Mouse (Mus musculus) adrenal gland (tissue): ENCODE results near the gene Bcl7a.

Source experiments
- intact Hi-C: fragments of 180-260 bp; cut with DNase I; formaldehyde crosslinking; loops from one replicate; pipeline ENCODE4 v1.15.1; 2025

Gene Bcl7a

DNA sequence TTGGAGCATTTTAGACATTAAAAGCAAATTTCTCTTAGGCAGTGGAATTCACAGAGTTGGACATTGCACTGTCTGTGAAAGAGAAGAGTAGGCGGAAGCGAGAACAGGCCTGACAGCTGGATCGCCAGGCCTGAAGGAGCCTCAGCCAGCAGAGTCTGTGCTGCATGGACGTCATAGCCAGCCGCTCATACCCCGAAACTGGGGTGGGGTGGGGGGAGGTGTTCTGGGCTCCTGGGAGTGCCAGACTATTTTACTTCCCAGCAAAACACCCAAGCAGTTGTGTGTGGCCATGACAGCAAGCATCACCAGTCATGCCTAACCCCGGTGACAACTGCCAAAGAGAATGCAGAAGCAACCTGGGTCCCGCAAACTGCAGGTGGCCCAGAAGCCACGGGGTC lies 16.9 kb upstream of the Bcl7a start:
- intact Hi-C loops: no loop called here

DNA sequence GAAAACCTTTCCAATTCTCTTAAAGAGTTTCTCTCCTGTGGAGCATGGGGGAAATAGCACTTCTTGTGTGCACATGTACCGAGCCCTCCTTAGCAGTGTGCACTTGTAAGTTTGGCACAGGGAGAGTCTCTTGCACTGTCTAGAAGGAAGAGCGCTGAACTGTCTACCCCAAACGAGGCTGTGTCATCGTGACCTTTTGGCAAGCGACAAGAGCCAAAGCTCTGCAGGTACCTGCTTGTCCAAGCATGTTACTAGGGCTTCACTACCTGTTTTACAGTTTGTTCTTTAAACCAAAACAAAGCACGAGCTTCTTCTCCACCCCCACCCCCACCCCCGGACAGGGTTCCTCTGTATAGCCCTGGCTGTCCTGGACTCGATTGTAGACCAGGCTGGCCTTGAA lies 15.9 kb upstream of the Bcl7a start:
- intact Hi-C loops: no loop called here

GRCm38 (mm10) chr5:123333566-123333965 lies 10.1 kb upstream of the Bcl7a start:
- intact Hi-C loops: no loop called here

GRCm38 (mm10) chr5:123336205-123336961 lies 7.3 kb upstream of the Bcl7a start:
- intact Hi-C loops: no loop called here

DNA sequence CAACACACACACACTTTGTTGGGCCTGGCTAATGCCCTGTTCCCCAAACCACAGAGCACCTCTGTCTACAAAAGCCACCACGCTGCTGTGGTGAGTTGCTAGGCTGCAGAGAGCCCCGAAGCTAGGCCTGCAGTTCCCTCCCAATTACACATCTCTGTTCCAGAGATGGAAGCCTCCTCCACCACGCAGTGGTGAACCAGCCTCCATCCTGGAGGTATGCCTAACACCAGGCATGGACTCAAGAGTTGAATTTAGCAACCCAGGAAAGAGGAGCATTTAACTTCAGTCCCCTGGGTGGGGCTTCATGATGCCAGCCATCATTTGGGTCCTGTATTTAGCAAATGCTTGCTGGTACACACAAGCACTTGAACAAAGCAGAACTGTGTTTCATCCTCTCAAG lies 5.2 kb upstream of the Bcl7a start:
- intact Hi-C loops: no loop called here

DNA sequence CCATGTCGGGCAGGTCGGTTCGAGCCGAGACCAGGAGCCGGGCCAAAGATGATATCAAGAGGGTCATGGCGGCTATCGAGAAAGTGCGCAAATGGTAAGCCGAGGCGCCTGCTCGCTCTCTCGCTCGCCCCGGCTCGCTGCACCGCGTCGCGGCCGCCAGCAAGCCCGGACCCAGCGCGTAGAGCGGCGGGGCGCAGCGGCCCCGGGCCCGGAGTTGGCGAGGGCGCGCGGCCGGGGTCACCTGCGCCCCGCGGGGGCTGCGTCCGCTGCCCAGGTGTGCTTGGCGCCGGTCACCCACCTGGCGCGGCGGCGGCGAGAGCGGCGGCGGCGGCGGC lies 961 bp downstream of the Bcl7a start:
- intact Hi-C loops: no loop called here

DNA sequence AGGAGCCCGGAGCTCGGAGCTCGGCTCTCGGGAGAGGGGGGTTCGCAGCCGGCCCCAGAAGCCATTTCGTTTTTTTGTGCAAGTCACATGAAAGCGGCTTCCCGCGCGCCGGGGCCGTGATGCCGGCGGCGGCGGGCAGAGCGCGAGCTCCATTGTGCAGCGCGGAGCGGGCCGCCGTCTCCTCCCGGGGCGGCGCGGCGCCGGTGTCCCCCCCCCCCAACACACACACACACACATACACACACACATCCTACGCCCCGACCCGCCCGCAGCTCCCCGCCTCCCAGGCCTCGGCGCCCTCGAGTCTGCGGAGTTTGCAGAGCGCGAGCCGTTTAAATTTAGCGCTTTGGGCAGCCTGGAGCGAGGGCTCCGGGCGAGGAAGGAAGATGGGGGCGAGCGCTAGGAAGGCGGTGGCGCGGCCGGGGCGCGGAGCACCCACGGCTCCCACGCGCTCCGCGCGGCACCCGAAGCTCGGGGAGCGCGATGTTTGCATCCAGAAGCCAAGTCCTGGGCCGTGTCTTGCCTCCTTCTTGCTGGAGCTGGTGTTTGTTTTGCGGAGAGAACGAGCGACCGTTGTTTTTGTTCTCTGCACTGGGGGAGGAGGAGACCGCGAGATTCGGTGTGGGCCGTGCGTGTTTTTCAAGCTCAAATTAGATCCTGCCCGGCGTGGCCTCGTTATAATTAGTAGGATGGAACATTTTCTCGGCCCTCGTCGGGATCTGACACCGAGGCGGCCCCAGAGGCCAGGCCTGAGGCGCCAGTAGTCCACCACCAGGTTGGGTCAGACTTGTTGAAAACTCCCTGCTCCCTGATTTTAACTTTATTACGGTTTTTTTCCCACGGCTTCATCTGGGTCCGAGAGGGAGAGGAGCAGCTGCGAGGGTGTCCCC lies 1.6 kb downstream of the Bcl7a start:
- intact Hi-C loops: no loop called here

DNA sequence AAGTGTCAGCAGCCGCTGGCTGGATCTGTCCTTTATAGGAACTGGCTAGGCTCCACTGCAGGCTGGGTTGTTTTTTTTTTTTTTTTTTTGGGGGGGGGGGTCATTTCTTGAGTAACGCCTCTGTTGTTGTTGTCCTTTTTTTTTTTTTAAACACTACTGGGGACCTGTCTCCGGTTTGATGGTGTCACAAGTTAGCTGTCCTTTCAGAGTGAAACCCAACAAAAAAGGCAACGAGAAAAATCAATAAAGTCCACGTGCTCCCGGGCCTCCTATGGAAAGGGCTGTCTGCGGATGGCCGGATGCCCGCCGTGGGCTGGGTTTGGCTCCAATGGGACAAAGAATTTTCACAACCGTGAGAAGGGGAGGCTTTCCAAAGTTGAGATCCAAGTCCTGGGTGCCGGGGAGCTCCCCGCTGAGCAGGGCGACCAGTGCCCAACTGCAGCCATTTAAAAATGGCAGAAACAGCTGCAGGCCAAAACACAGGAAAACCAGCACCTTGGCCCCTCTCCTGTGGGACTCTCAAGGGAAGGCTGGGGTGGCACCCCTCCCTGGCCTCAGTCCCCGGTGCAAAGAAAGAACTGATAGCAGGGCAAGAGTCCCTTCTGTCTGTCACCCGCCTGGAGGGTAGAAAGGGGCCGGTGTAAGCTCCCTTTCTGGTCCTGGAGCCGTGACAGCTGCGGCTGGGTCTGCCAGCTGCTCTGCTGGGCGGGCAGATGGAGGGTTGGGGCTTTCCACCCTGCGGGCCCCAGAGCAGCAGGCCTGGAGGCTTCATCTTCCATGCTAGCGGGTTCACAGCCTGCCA lies 2.4 kb downstream of the Bcl7a start:
- intact Hi-C loops: no loop called here

DNA sequence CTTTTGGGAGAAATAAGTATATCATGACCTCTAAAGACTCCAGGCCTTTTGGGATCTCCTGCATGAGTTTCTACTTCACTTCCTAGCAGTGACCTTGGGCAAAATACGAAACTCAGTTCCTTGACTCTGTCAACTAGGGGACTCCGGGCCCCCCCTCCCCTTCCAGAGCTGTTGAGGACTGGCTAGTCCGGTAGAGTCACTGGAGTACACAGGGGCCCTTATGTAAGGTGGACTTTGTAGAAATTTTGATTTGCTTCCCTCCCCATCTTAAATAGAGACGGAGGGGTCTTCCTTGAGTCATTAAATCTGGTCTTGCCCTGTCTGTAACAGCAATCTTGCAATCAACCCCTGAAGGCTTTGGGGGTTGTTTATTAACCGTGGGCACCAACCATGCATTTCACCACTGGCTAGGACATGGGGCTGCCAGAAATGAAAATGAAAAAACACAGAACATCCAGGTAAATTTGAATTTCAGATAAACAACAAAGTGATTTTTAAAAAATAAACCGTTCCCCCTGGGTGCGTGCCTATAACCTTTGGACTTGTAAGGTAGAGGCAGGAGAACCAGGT lies 3.2 kb downstream of the Bcl7a start:
- intact Hi-C loops: no loop called here

GRCm38 (mm10) chr5:123347985-123348384 lies 4.4 kb downstream of the Bcl7a start:
- intact Hi-C loops: no loop called here

- intact Hi-C loops: no loop called here
These were observed 6.8 kb downstream of the Bcl7a start for GRCm38 (mm10) chr5:123350386-123350785.

DNA sequence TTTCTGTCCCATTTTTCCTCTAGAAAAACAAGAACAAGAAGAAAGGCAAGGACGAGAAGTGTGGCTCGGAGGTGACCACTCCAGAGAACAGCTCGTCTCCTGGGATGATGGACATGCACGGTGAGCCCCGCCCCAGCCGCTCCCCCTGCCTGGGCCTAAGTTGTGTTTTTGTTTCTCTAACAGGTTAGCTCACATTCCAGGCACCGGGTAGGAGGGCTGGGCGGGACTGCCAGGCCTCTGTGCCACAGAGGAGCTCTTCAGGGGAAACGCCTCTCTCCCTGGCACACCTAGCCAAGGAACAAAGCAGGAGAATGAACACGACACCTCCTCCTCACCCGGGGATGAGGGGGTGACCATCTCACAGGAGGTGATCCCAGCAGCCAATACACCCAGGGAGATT lies 12.3 kb downstream of the Bcl7a start:
- intact Hi-C loops: no loop called here

DNA sequence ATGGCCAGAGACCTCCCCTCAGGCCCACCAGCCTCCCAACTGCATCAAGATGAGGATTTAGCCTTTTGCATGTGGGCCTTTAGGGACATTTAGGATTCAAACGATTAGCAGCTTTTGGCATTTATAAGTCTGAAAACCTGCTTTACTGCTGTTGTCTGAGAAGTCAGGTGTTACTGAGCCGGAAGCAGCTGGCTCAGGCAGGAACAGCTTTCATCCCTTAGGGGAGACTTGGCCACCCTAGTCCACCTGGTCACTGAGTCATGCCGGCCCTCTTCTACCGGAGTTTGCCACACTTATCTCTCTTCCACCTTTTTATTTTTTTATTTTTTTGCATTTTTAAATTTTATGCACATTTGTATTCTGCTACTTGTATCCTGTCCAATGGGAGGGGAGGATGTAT lies 13.6 kb downstream of the Bcl7a start:
- intact Hi-C loops: no loop called here

GRCm38 (mm10) chr5:123359431-123359830 lies 15.8 kb downstream of the Bcl7a start:
- intact Hi-C loops: no loop called here

- intact Hi-C loops: no loop called here
These were observed 19.3 kb downstream of the Bcl7a start for GRCm38 (mm10) chr5:123362911-123363310.

GRCm38 (mm10) chr5:123364302-123364971 lies 20.8 kb downstream of the Bcl7a start:
- intact Hi-C loops: no loop called here

DNA sequence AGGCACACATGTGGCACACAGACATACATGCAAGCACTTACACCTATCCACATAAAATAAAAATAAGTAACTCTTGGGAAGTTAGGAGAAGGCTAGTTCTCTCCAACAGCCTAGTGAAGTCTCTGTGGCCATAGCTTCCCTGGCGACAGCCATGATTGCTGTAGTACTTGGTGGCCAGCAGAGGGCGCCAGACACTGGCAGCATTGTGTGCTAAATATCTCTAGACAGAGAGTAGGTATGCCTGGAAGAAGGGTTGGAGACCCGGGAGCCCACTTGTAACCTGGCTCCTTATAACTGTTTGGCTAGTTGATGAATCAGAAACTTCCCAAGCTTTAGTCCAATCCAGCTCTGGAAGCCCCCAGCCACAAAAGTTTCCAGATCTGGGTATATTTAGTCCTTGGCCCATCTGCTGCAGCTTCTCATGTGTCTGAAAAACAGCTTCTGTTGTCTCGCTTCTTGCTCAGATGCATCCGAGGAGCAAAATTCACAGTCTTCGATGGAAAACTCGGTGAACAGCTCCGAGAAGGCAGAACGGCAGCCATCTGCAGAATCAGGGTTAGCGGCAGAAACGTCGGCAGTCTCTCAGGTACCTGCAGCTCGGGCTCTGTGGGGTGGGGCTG lies 25.3 kb downstream of the Bcl7a start:
- intact Hi-C loops: loop anchor here (2.0 kb wide), 1 partner anchor 68 kb away; no protein-coding TSS in a partner anchor

GRCm38 (mm10) chr5:123370049-123370448 lies 26.4 kb downstream of the Bcl7a start:
- intact Hi-C loops: loop anchor here (5.0 kb wide), 1 partner anchor 132 kb away; no protein-coding TSS in a partner anchor

DNA sequence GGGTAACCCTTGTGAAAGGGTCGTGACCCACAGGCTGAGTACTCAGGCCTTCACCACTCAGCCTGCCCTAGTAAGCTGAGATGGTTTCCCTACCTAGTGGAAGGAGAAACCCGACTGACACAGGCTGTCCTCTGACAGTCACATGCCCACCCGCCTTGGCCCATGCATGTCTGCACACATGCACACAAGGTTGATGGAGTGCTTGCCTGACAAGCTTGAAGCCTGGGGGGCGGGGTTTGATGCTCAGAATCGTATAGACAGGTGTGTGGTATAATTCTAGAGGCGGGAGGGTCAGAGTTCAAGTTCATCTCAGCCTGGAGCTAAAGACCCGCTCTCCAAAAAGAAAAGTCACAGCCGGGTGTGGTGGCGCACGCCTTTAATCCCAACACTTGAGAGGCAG lies 31.6 kb downstream of the Bcl7a start:
- intact Hi-C loops: no loop called here

GRCm38 (mm10) chr5:123375793-123376452 lies 32.3 kb downstream of the Bcl7a start:
- intact Hi-C loops: loop anchor here (2.0 kb wide), 1 partner anchor 61 kb away; no protein-coding TSS in a partner anchor
